Mouse (Mus musculus): ENCODE results near the gene Tnfrsf25.

DNA sequence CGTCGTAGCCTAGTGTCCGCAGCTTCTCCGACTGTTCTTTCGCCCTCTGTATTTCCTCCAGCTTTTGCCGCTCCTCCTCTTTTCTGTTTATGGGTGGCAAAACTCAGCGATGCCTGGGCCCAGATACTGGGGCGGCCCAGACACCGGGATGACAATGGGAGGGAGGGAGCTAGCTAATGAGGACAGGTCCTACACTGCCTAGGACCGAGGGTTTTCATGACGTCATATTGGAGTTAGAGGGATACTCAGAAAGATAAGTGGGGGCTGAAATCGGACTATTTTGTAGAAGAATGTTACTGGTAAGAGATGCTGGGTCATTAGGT is 5.4 kb downstream of the Tnfrsf25 start:
- TF ChIP-seq CTCF (IDR thresholded peaks at IDR 0.05; ENCODE audit: extremely low read depth, insufficient read length, insufficient replicate concordance, low read depth, low read length), result no peak
- no peak for TF ChIP-seq POLR2A (IDR thresholded peaks at IDR 0.05; ENCODE audit: low read depth, low read length)
